Mouse (Mus musculus): ENCODE data around the gene Slc9a3. TPM values are rescaled to one million over a fixed set of nuclear protein-coding genes. Genes with fewer than 3 reads are reported as not detected.

Slc9a3 gene
- polyA plus RNA-seq, 1 experiment from 2014 or later = 0.08 TPM

GRCm38 (mm10) chr13:74172036-74172435 is 50.8 kb downstream of the Slc9a3 start:
- Histone ChIP-seq H3K27ac (ENCODE audit: low read length) (no peak overlapping the region), H3K36me3 (ENCODE audit: control insufficient read depth, insufficient read depth) (peaks cover 19% of the 10 kb centered on the region), H3K9ac (replicated peaks; ENCODE audit: low read depth, low read length) (no peak overlapping the region), H3K4me1 (replicated peaks; ENCODE audit: control insufficient read depth, insufficient read depth, low read length) (no peaks in the 10 kb centered on the region), H3K4me2 (ENCODE audit: low read length) (no peak overlapping the region), H3K4me3 (replicated peaks; ENCODE audit: low read length) (no peak overlapping the region), H3K9me3 (ENCODE audit: control insufficient read depth, low read length) (no peaks in the 10 kb centered on the region), H3K27me3 (replicated peaks; ENCODE audit: control insufficient read depth, insufficient read depth, low read length) (no peaks in the 10 kb centered on the region)
- 88% methylated on average over 5 of the region's 5 CpGs for WGBS
- no peak for ATAC-seq

GRCm38 (mm10) chr13:74183011-74183695 is 61.9 kb downstream of the Slc9a3 start:
- WGBS = 93% methylated on average over 5 of the region's 5 CpGs
- H3K9me3 ChIP-seq (ENCODE audit: control insufficient read depth, low read length) = no peaks in the 10 kb centered on the region
- H3K9ac ChIP-seq (replicated peaks; ENCODE audit: low read depth, low read length) = no peak overlapping the region
- H3K27me3 ChIP-seq (replicated peaks; ENCODE audit: control insufficient read depth, insufficient read depth, low read length) = no peaks in the 10 kb centered on the region
- H3K4me3 ChIP-seq (replicated peaks; ENCODE audit: low read length) = no peak overlapping the region
- H3K4me2 ChIP-seq (ENCODE audit: low read length) = no peak overlapping the region
- H3K36me3 ChIP-seq (ENCODE audit: control insufficient read depth, insufficient read depth) = peaks cover 24% of the 10 kb centered on the region
- no peak for ATAC-seq
- H3K27ac ChIP-seq (ENCODE audit: low read length) = no peak overlapping the region
- no peaks in the 10 kb centered on the region for H3K4me1 ChIP-seq (replicated peaks; ENCODE audit: control insufficient read depth, insufficient read depth, low read length)

- Histone ChIP-seq H3K9ac (replicated peaks; ENCODE audit: low read depth, low read length) (no peak overlapping the region), H3K9me3 (ENCODE audit: control insufficient read depth, low read length) (no peaks in the 10 kb centered on the region), H3K4me3 (replicated peaks; ENCODE audit: low read length) (no peak overlapping the region), H3K36me3 (ENCODE audit: control insufficient read depth, insufficient read depth) (peaks cover 21% of the 10 kb centered on the region), H3K27ac (ENCODE audit: low read length) (no peak overlapping the region), H3K27me3 (replicated peaks; ENCODE audit: control insufficient read depth, insufficient read depth, low read length) (no peaks in the 10 kb centered on the region), H3K4me2 (ENCODE audit: low read length) (no peak overlapping the region), H3K4me1 (replicated peaks; ENCODE audit: control insufficient read depth, insufficient read depth, low read length) (no peaks in the 10 kb centered on the region)
- WGBS = 91% methylated on average over 6 of the region's 6 CpGs
- 0 out of 2 replicates have a peak, but pooled peaks have one; percentile 31 for ATAC-seq
These were observed 71.4 kb downstream of the Slc9a3 start for GRCm38 (mm10) chr13:74192613-74193012.

GRCm38 (mm10) chr13:74196451-74196850 is 75.2 kb downstream of the Slc9a3 start:
- Histone ChIP-seq H3K27ac (ENCODE audit: low read length) (no peak overlapping the region), H3K4me3 (replicated peaks; ENCODE audit: low read length) (no peak overlapping the region), H3K4me2 (ENCODE audit: low read length) (no peak overlapping the region), H3K27me3 (replicated peaks; ENCODE audit: control insufficient read depth, insufficient read depth, low read length) (no peaks in the 10 kb centered on the region), H3K4me1 (replicated peaks; ENCODE audit: control insufficient read depth, insufficient read depth, low read length) (no peaks in the 10 kb centered on the region), H3K9ac (replicated peaks; ENCODE audit: low read depth, low read length) (no peak overlapping the region), H3K36me3 (ENCODE audit: control insufficient read depth, insufficient read depth) (peaks cover 18% of the 10 kb centered on the region), H3K9me3 (ENCODE audit: control insufficient read depth, low read length) (no peaks in the 10 kb centered on the region)
- 81% methylated on average over 3 of the region's 3 CpGs for WGBS
- ATAC-seq = no peak

- Histone ChIP-seq H3K27me3 (replicated peaks; ENCODE audit: control insufficient read depth, insufficient read depth, low read length) (no peaks in the 10 kb centered on the region), H3K9me3 (ENCODE audit: control insufficient read depth, low read length) (no peaks in the 10 kb centered on the region), H3K4me3 (replicated peaks; ENCODE audit: low read length) (peak within 1 kb of the TSS; percentile 90), H3K27ac (ENCODE audit: low read length) (peak within 1 kb of the TSS; percentile 88), H3K9ac (replicated peaks; ENCODE audit: low read depth, low read length) (peak within 1 kb of the TSS; percentile 89), H3K4me1 (replicated peaks; ENCODE audit: control insufficient read depth, insufficient read depth, low read length) (peaks cover 25% of the 10 kb centered on the region), H3K36me3 (ENCODE audit: control insufficient read depth, insufficient read depth) (peaks cover 7% of the 10 kb centered on the region), H3K4me2 (ENCODE audit: low read length) (peak within 1 kb of the TSS; percentile 92)
- under 1% methylated on average over 35 of the region's 39 CpGs for WGBS
- peak; percentile 99 for ATAC-seq
These were observed 87.2 kb downstream of the Slc9a3 start, which contains the start of gene Exoc3 for GRCm38 (mm10) chr13:74208317-74208985. Exoc3 (minus strand) TSS chr13:74208732.

- H3K27me3 ChIP-seq (replicated peaks; ENCODE audit: control insufficient read depth, insufficient read depth, low read length) = no peaks in the 10 kb centered on the region
- peaks cover 25% of the 10 kb centered on the region for H3K4me1 ChIP-seq (replicated peaks; ENCODE audit: control insufficient read depth, insufficient read depth, low read length)
- no peak; the same call in 1 of the 2 replicates for ATAC-seq
- peak overlapping the region; percentile 90 for H3K4me3 ChIP-seq (replicated peaks; ENCODE audit: low read length)
- H3K4me2 ChIP-seq (ENCODE audit: low read length) = peak overlapping the region; percentile 92
- WGBS = 17% methylated on average over 12 of the region's 12 CpGs
- peak overlapping the region; percentile 88 for H3K27ac ChIP-seq (ENCODE audit: low read length)
- H3K9me3 ChIP-seq (ENCODE audit: control insufficient read depth, low read length) = no peaks in the 10 kb centered on the region
- peaks cover 3% of the 10 kb centered on the region; the same call in 1 of the 2 replicates for H3K36me3 ChIP-seq (ENCODE audit: control insufficient read depth, insufficient read depth)
- H3K9ac ChIP-seq (replicated peaks; ENCODE audit: low read depth, low read length) = peak overlapping the region; percentile 89
These were observed 87.7 kb downstream of the Slc9a3 start for GRCm38 (mm10) chr13:74208986-74209345.

- WGBS = 69% methylated on average over 3 of the region's 3 CpGs
- Histone ChIP-seq H3K4me1 (replicated peaks; ENCODE audit: control insufficient read depth, insufficient read depth, low read length) (no peaks in the 10 kb centered on the region), H3K9me3 (ENCODE audit: control insufficient read depth, low read length) (no peaks in the 10 kb centered on the region), H3K4me2 (ENCODE audit: low read length) (no peak overlapping the region), H3K4me3 (replicated peaks; ENCODE audit: low read length) (no peak overlapping the region), H3K27ac (ENCODE audit: low read length) (no peak overlapping the region), H3K9ac (replicated peaks; ENCODE audit: low read depth, low read length) (no peak overlapping the region), H3K27me3 (replicated peaks; ENCODE audit: control insufficient read depth, insufficient read depth, low read length) (no peaks in the 10 kb centered on the region), H3K36me3 (ENCODE audit: control insufficient read depth, insufficient read depth) (no peaks in the 10 kb centered on the region)
- ATAC-seq = no peak
These were observed 97.2 kb downstream of the Slc9a3 start for GRCm38 (mm10) chr13:74218441-74218840.

Other genes with a start within 250 kb of the Slc9a3 start
- gene Trip13, start 183.7 kb upstream of the Slc9a3 start, polyA plus RNA-seq (2015; fragmentation: Nextera tagmentation; extraction: Ambion mirVana) = 16.5 and 18.9 TPM in 2 replicates
- gene Brd9, start 183.6 kb upstream of the Slc9a3 start, polyA plus RNA-seq (2015; fragmentation: Nextera tagmentation; extraction: Ambion mirVana) = 102 and 104 TPM in 2 replicates
- not detected in 2 replicates for gene Zdhhc11, start 157.6 kb upstream of the Slc9a3 start, polyA plus RNA-seq (2015; fragmentation: Nextera tagmentation; extraction: Ambion mirVana)
- 9.6 and 10.7 TPM in 2 replicates for gene Tppp, start 112.0 kb upstream of the Slc9a3 start, polyA plus RNA-seq (2015; fragmentation: Nextera tagmentation; extraction: Ambion mirVana)
- gene Cep72, start 59.2 kb upstream of the Slc9a3 start, polyA plus RNA-seq (2015; fragmentation: Nextera tagmentation; extraction: Ambion mirVana) = 10.3 and 10.4 TPM in 2 replicates
- gene Exoc3, start 87.3 kb downstream of the Slc9a3 start, polyA plus RNA-seq (2015; fragmentation: Nextera tagmentation; extraction: Ambion mirVana) = 107 and 118 TPM in 2 replicates
- 1.2 and 1.4 TPM in 2 replicates for gene Ahrr, start 170.9 kb downstream of the Slc9a3 start, polyA plus RNA-seq (2015; fragmentation: Nextera tagmentation; extraction: Ambion mirVana)
- 133 and 144 TPM in 2 replicates for gene Pdcd6, start 196.1 kb downstream of the Slc9a3 start, polyA plus RNA-seq (2015; fragmentation: Nextera tagmentation; extraction: Ambion mirVana)
- gene Sdha, start 228.8 kb downstream of the Slc9a3 start, polyA plus RNA-seq (2015; fragmentation: Nextera tagmentation; extraction: Ambion mirVana) = 235 and 237 TPM in 2 replicates
- gene Ccdc127, start 228.9 kb downstream of the Slc9a3 start, polyA plus RNA-seq (2015; fragmentation: Nextera tagmentation; extraction: Ambion mirVana) = 47.2 and 51.4 TPM in 2 replicates
- not detected in 2 replicates for gene Lrrc14b, start 242.5 kb downstream of the Slc9a3 start, polyA plus RNA-seq (2015; fragmentation: Nextera tagmentation; extraction: Ambion mirVana)